Mouse (Mus musculus): Measurements from ENCODE around the gene Nfyc.

DNA sequence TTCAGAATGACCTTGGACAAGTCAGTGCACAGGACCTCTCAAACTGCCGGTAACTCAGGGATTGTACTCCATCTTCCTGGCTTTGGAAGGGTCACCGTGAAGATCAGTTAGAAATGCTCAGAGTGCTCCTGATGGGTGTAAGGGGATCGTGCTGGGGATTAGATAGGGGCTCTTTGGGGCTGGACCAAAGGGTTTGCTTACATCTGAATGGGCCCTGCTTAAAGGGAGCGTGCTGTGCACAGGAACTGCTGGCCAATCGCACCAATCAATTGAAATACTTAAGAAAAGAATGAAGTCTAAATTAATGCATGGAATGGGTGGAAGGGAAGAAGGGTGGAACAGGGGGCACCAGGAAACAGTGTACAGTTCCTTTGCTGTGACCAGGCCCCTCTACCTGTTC is 75.6 kb downstream of the Nfyc start:
- TF ChIP-seq CTCF (IDR thresholded peaks at IDR 0.05; ENCODE audit: extremely low read depth, insufficient read length, insufficient replicate concordance, low read depth, low read length) (no peak), POLR2A (IDR thresholded peaks at IDR 0.05; ENCODE audit: low read depth, low read length) (no peak)
